Mouse (Mus musculus) C2C12 (cell line): ENCODE data around the gene 4930404N11Rik. TPM values are rescaled to one million over a fixed set of nuclear protein-coding genes. Genes with fewer than 3 reads are reported as not detected.
A peak's percentile ranks its signal among the peaks of the same experiment; 100 is the strongest.

ENCODE experiments used
- H3K27me3 ChIP-seq: one replicate; pipeline ENCODE4 v1.6.1; 2011; ENCODE audit not compliant: control insufficient read depth, insufficient read depth, insufficient read length
- H3K36me3 ChIP-seq: one replicate; pipeline ENCODE4 v1.6.1; 2011; ENCODE audit not compliant: control insufficient read depth, insufficient read depth
- H3K4me3 ChIP-seq: one replicate; pipeline ENCODE4 v1.5.1; 2011; ENCODE audit warnings: mild to moderate bottlenecking, control low read depth; ENCODE audit not compliant: poor library complexity, insufficient read depth, severe bottlenecking
- H3K79me2 ChIP-seq: one replicate; pipeline ENCODE4 v1.6.1; 2011; ENCODE audit not compliant: control insufficient read depth, insufficient read depth
- H3K79me3 ChIP-seq: one replicate; pipeline ENCODE4 v1.6.1; 2011; ENCODE audit warnings: low read depth, control low read depth
- H3ac ChIP-seq: one replicate; pipeline ENCODE3; 2011; ENCODE audit warnings: low read depth; ENCODE audit not compliant: control insufficient read depth, insufficient read length
- CEBPB ChIP-seq: IDR thresholded peaks from one replicate; pipeline ENCODE4 v1.6.1; 2011; ENCODE audit warnings: low read depth, mild to moderate bottlenecking, control low read depth, moderate library complexity
- CTCF ChIP-seq: IDR thresholded peaks from one replicate; pipeline ENCODE4 v1.5.1; 2011; ENCODE audit not compliant: control insufficient read depth, insufficient read depth, insufficient read length
- FOSL1 ChIP-seq: IDR thresholded peaks from one replicate; pipeline ENCODE4 v1.8.0; 2011; ENCODE audit warnings: mild to moderate bottlenecking, low read length; ENCODE audit not compliant: poor library complexity, insufficient read depth, severe bottlenecking
- MAX ChIP-seq: IDR thresholded peaks from one replicate; pipeline ENCODE4 v1.6.1; 2011; ENCODE audit warnings: mild to moderate bottlenecking, control low read depth
- MYOD1 ChIP-seq: IDR thresholded peaks from one replicate; pipeline ENCODE4 v1.6.1; 2011; ENCODE audit warnings: low read depth; ENCODE audit not compliant: control insufficient read depth, insufficient read length
- MYOG ChIP-seq: IDR thresholded peaks from one replicate; pipeline ENCODE4 v1.6.1; 2011; ENCODE audit not compliant: control insufficient read depth, insufficient read length; ENCODE audit errors: extremely low read depth
- USF1 ChIP-seq: IDR thresholded peaks from one replicate; pipeline ENCODE4 v1.6.1; 2011; ENCODE audit warnings: low read depth, mild to moderate bottlenecking, control low read depth, moderate library complexity
- microRNA-seq: library from miRNA; unstranded; fragments of <30 nt; microRNA quantifications from one replicate; pipeline ENCODE4, GENCODE M21; 2019; ENCODE audit warnings: borderline microRNAs expressed
- polyA plus RNA-seq: library from polyadenylated mRNA; unstranded; fragments of >200 nt; fragmentation: generic; extraction: Trizol; gene quantifications from one replicate; pipeline ENCODE4 v1.2.1, GENCODE M21; 2012; ENCODE audit warnings: missing spikeins

The 4930404N11Rik gene
- polyA plus RNA-seq, 1 experiment, result 0.51 TPM

GRCm38 (mm10) chr10:81315587-81315986 lies 50.0 kb downstream of the 4930404N11Rik start:
- H3K79me2 ChIP-seq, result no peaks in the 10 kb centered on the region
- H3K27me3 ChIP-seq, result no peaks in the 10 kb centered on the region
- no peak overlapping the region for H3K4me3 ChIP-seq
- no peaks in the 10 kb centered on the region for H3K79me3 ChIP-seq
- peaks cover 31% of the 10 kb centered on the region for H3K36me3 ChIP-seq
- TF ChIP-seq USF1 (no peak), MYOG (no peak), MYOD1 (no peak), FOSL1 (no peak), CEBPB (no peak), CTCF (no peak), MAX (no peak)
- no peak overlapping the region for H3ac ChIP-seq

- no peak overlapping the region for H3ac ChIP-seq
- H3K79me2 ChIP-seq, result no peaks in the 10 kb centered on the region
- H3K36me3 ChIP-seq, result peaks cover 35% of the 10 kb centered on the region
- H3K27me3 ChIP-seq, result no peaks in the 10 kb centered on the region
- TF ChIP-seq MYOG (no peak), USF1 (peak; percentile 70)
- no peaks in the 10 kb centered on the region for H3K79me3 ChIP-seq
- no peak overlapping the region for H3K4me3 ChIP-seq
Measured at GRCm38 (mm10) chr10:81314201-81314600, 51.4 kb downstream of the 4930404N11Rik start.

- H3K4me3 ChIP-seq, result no peak overlapping the region
- peaks cover 39% of the 10 kb centered on the region for H3K36me3 ChIP-seq
- H3K27me3 ChIP-seq, result no peaks in the 10 kb centered on the region
- no peak for TF ChIP-seq FOSL1
- TF ChIP-seq MAX, result no peak
- TF ChIP-seq CEBPB, result no peak
- no peak for TF ChIP-seq USF1
- no peak for TF ChIP-seq MYOG
- TF ChIP-seq CTCF, result no peak
- no peak for TF ChIP-seq MYOD1
- H3ac ChIP-seq, result no peak overlapping the region
- no peaks in the 10 kb centered on the region for H3K79me2 ChIP-seq
- H3K79me3 ChIP-seq, result no peaks in the 10 kb centered on the region
Measured at GRCm38 (mm10) chr10:81313581-81313980, 52.0 kb downstream of the 4930404N11Rik start.

Small RNA genes within 50 kb of the gene (microRNA-seq; reads per million reads assigned to microRNA genes)
- gene Mir6913, result 0.44 reads per million, percentile 6 among the genes with 10 or more reads in this experiment

Other genes starting within 250 kb of the 4930404N11Rik start
- gene Zbtb7a, start 230.6 kb downstream of the 4930404N11Rik start, polyA plus RNA-seq, result 19.9 TPM
- gene Pias4, start 197.9 kb downstream of the 4930404N11Rik start, polyA plus RNA-seq, result 31.6 TPM
- 2,537 TPM for gene Eef2, start 189.2 kb downstream of the 4930404N11Rik start, polyA plus RNA-seq
- 72.8 TPM for gene Dapk3, start 182.8 kb downstream of the 4930404N11Rik start, polyA plus RNA-seq
- 0.07 TPM for gene 4930442H23Rik, start 182.0 kb downstream of the 4930404N11Rik start, polyA plus RNA-seq
- 0.18 TPM for gene Nmrk2, start 163.8 kb downstream of the 4930404N11Rik start, polyA plus RNA-seq
- 0.26 TPM for gene Atcay, start 135.0 kb downstream of the 4930404N11Rik start, polyA plus RNA-seq
- 0.19 TPM for gene Zfr2, start 132.7 kb downstream of the 4930404N11Rik start, polyA plus RNA-seq
- gene Matk, start 112.9 kb downstream of the 4930404N11Rik start, polyA plus RNA-seq, result 0.98 TPM
- gene Mrpl54, start 98.9 kb downstream of the 4930404N11Rik start, polyA plus RNA-seq, result 174 TPM
- gene Apba3, start 98.9 kb downstream of the 4930404N11Rik start, polyA plus RNA-seq, result 103 TPM
- not detected for gene Tjp3, start 74.2 kb downstream of the 4930404N11Rik start, polyA plus RNA-seq
- gene Pip5k1c, start 72.9 kb downstream of the 4930404N11Rik start, polyA plus RNA-seq, result 33.3 TPM
- gene Cactin, start 44.7 kb downstream of the 4930404N11Rik start, polyA plus RNA-seq, result 48.1 TPM
- gene Tbxa2r, start 37.1 kb downstream of the 4930404N11Rik start, polyA plus RNA-seq, result 0.02 TPM
- gene Gipc3, start 22.6 kb downstream of the 4930404N11Rik start, polyA plus RNA-seq, result 0.08 TPM
- 89.0 TPM for gene Hmg20b, start 15.3 kb downstream of the 4930404N11Rik start, polyA plus RNA-seq
- gene Mfsd12, start 8.3 kb downstream of the 4930404N11Rik start, polyA plus RNA-seq, result 8.2 TPM
- gene Fzr1, start 12.7 kb upstream of the 4930404N11Rik start, polyA plus RNA-seq, result 61.6 TPM
- 148 TPM for gene Dohh, start 18.6 kb upstream of the 4930404N11Rik start, polyA plus RNA-seq
- 1.7 TPM for gene Gm48551, start 18.6 kb upstream of the 4930404N11Rik start, polyA plus RNA-seq
- 0.20 TPM for gene Gm48552, start 23.2 kb upstream of the 4930404N11Rik start, polyA plus RNA-seq
- gene Smim24, start 27.2 kb upstream of the 4930404N11Rik start, polyA plus RNA-seq, result 0.32 TPM
- gene Nfic, start 89.8 kb upstream of the 4930404N11Rik start, polyA plus RNA-seq, result 86.7 TPM
- 1.0 TPM for gene Celf5, start 116.9 kb upstream of the 4930404N11Rik start, polyA plus RNA-seq
- 122 TPM for gene Ncln, start 130.6 kb upstream of the 4930404N11Rik start, polyA plus RNA-seq
- gene S1pr4, start 134.3 kb upstream of the 4930404N11Rik start, polyA plus RNA-seq, result 0.02 TPM
- gene Gna15, start 158.4 kb upstream of the 4930404N11Rik start, polyA plus RNA-seq, result 0.16 TPM
- 77.6 TPM for gene Gna11, start 179.4 kb upstream of the 4930404N11Rik start, polyA plus RNA-seq
- 532 TPM for gene Aes, start 193.7 kb upstream of the 4930404N11Rik start, polyA plus RNA-seq
- 7.1 TPM for gene Tle2, start 208.7 kb upstream of the 4930404N11Rik start, polyA plus RNA-seq
- 8.6 TPM for gene Tle6, start 235.3 kb upstream of the 4930404N11Rik start, polyA plus RNA-seq
- gene BC025920, start 240.5 kb upstream of the 4930404N11Rik start, polyA plus RNA-seq, result 0.25 TPM